Mouse (Mus musculus) c-Kit-negative CD71-positive TER-119-positive erythroid progenitor cells, embryonic 14.5 days (primary cell): ENCODE results near the gene Gm47959.

Experiments used
- DNase-seq: peaks from one replicate; pipeline ENCODE4 v3.0.0-alpha.2; 2013; ENCODE audit warnings: low read depth, low spot score

The Gm47959 gene

DNA sequence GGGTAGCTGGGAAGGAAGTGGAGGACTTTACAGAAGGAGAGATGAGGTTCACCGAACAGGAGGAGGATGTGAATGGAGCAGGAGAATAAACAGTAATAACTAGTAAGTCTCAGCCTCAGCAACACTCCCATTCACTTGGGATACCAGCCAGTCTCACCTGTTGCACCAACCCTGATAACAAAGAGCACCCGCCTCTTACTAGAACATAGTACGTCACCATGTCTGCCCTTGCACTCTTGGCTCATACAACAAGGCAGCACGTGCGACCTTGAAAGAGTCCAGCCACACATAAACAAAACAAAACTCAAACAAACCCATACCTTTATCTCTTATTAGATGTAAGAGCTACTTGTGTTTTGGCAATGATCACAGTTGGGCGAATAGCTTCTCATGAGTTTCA is 32.2 kb downstream of the Gm47959 start:
- DNase-seq, result no peak

DNA sequence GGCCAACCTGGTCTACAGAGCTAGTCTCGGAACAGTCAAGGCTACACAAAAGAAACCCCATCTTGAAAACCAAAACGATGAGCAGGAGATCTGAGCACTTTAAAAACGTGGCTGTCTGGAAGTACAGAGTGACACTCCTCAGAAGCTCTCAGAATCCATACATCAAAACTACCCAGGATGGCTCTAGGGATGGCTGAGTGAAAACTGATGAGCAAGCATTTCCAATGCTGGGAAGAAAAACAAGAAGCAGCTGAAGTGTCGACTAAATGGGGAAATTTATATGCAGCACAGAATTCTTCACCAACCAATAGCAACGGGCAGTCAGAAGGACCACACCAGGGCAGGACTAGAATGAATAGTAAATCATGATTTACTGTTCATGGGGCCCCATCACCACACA is 34.2 kb downstream of the Gm47959 start:
- no peak for DNase-seq

DNA sequence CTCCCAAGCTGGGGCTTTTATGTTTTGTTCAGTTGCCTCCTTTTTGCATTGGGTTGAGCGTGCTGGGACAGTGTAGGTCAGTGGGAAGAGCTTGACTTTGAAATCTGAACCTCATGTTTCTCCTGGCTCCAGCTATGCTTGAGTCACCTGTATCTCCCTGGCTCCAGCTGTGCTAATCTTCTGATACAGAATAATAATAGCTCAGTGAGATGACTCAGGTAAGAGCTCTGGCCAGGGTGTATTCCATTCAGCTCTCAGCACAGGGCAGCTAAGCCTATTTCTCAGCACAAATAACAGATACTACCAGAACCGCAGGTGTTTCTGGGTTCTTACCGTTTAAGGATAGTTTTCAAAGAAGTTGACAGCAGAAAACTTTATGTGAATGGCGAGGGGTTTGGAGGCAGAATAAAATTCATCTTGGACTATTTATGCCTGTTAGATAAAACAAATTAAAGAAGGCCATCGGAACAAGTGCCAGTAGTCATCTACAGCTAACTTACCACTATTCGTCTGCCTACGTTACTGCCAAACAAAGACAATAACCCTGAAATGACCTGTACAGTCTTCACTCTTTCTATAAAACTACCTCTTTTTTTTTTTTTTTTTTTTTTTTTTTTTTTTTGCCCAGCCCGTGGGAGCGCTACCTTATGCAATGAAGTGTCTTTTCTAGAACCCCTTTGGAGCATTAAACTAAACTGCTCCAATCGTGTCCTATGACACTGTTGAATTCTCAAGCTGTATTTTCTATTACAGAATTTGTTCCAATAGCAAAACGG is 36.7 kb downstream of the Gm47959 start:
- DNase-seq, result no peak

DNA sequence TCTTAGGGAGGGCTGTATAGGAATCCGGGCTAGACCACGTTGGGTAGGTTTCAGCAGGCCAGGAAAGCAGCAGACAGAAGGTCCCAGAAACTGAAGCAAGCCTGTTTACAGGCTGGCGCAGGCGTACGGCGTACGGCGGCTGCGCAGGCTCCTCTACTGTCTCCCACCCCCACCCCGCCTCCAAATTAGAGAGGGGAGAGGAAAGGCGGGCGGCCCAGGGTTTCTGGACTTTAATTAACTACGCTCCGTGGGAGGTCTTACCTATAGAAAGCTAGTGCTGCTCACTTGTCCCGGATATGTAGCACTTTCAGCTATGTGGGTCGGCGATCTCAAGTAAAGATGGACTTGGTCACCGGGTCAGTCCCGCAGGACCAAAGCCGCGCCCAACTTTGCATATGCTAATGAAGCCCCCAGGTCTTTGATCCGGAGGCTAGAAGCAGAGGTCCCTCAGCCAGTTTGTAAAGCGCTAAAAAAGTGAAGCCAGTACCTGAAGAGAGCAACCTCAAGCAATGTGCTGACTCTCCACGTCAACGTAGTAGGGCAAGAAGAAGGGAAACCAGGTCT is 37.8 kb downstream of the Gm47959 start, which contains the start of gene Slc19a3:
Gene Slc19a3 (minus strand): TSS at position 340 of the 564 bp plus-strand sequence.
- DNase-seq, result no peak

DNA sequence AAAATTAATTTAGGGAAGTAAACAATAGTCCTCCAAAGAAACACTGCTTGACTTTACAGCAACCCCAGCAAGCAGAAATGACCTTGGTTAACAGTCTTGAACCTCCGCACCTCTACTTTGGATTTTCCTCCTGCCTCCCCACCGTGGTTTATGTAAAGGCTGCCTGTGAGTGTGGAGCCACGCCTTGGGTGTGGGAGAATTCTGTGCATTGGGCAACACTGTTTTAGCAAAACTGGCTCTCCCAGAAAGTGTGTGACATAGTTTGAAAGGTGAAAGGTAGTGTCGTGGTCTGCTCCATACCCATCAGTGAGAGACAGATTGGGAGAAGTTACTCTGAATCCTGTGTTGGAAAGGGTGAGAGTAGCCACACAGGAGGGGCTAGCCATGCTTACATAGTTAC is 38.7 kb downstream of the Gm47959 start:
- no peak for DNase-seq

DNA sequence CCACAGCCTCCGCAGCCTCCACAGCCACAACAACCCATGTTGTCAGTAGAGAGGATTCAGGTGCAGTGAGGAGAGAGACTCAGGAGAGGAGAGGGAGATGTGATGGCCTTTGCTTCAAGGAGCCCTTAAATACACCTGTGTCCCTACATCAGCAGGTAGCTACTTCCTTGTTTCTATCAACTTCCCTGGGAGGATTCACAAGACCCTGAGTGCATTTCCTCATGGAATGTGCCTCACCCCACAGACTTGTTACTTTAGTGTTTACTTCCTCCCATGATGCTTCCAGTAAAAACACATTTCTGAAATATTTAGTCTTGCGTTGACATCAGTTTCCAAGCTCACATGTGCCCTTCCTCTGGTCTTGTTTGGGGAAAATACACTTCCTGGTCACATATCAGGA is 42.0 kb downstream of the Gm47959 start, which contains the start of gene Krtap28-10:
Gene Krtap28-10 (minus strand): TSS at position 101 of the 400 bp plus-strand sequence.
- DNase-seq, result no peak

DNA sequence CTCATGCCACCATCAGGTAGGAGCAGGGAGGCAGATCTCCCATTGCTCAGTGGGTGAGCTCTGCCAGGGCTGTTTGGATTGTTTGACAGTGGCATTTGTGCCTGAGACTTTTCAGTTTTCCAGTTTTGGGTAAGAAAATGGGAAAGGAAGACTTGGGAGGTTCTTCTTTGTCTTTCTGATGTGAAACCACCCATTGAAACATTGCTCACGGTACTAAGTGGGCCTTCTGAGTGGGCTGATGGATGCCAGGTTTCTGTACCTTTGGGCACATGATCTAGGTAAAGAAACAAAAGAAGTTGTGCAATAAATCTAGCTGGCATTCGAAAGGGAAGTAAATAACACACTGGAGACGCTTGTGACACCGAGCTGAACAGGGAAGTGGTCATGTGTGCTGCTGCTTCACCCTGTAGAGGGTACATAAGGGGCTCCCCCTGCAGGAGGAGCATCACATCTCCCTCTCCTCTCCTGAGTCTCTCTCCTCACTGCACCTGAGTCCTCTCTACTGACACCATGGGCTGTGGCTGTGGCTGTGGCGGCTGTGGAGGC is 44.6 kb downstream of the Gm47959 start, which contains the start of gene Gm47969:
Gene Gm47969 (plus strand): TSS at position 51 of the 546 bp plus-strand sequence.
- no peak for DNase-seq
